Mouse (Mus musculus): ENCODE data around the gene Gm5414.

- TF ChIP-seq CTCF (IDR thresholded peaks at IDR 0.05; ENCODE audit: control insufficient read depth, insufficient read depth, low read length) (no peak), POLR2A (IDR thresholded peaks at IDR 0.05; ENCODE audit: borderline replicate concordance, control insufficient read depth, low read depth, low read length) (no peak)
Measured at GRCm38 (mm10) chr15:101575506-101575905, 52.5 kb downstream of the Gm5414 start.
